Mouse (Mus musculus) ES-E14 (cell line): Measurements from ENCODE around the gene Usp3. TPM values are rescaled to one million over a fixed set of nuclear protein-coding genes. Genes with fewer than 3 reads are reported as not detected.

Experiments
- DNase-seq: peaks from one replicate; pipeline ENCODE4 v3.0.0-alpha.2; 2013; ENCODE audit warnings: low read depth, low spot score
- H3K27ac ChIP-seq: 2 replicates; pipeline ENCODE4 v1.5.1; 2012; ENCODE audit warnings: low read depth, mild to moderate bottlenecking, low read length, moderate library complexity, mixed read lengths; ENCODE audit not compliant: poor library complexity, insufficient read depth, severe bottlenecking
- H3K36me3 ChIP-seq: 2 replicates; pipeline ENCODE4 v1.6.1; 2012; ENCODE audit warnings: mild to moderate bottlenecking, low read length, moderate library complexity, mixed read lengths; ENCODE audit not compliant: control insufficient read depth, poor library complexity, insufficient read depth, severe bottlenecking
- H3K4me1 ChIP-seq, 2 experiments: fragments of 150-350 bp in 1 of 2; sonication (generic) in 1 of 2; 2 replicates each; pipeline ENCODE4 v1.6.1; 2012; ENCODE audit warnings: low read length in 2 of 2, mild to moderate bottlenecking in 1 of 2, mixed read lengths in 1 of 2; ENCODE audit not compliant: control insufficient read depth in 2 of 2, insufficient read depth in 2 of 2, poor library complexity in 1 of 2
- H3K4me3 ChIP-seq, 2 experiments: fragments of 150-350 bp in 1 of 2; sonication (generic) in 1 of 2; 2 replicates each; pipeline ENCODE4 v1.5.1; 2012; ENCODE audit warnings: low read length in 2 of 2, low read depth in 1 of 2, mild to moderate bottlenecking in 1 of 2, mixed read lengths in 1 of 2; ENCODE audit not compliant: insufficient read depth in 1 of 2, poor library complexity in 1 of 2, severe bottlenecking in 1 of 2
- H3K9ac ChIP-seq: 2 replicates; pipeline ENCODE4 v1.6.1; 2012; ENCODE audit warnings: low read depth, mild to moderate bottlenecking, low read length, mixed read lengths; ENCODE audit not compliant: poor library complexity, insufficient read depth, severe bottlenecking
- H3K9me3 ChIP-seq: fragments of 150-350 bp; sonication (generic); 2 replicates; pipeline ENCODE4 v1.6.1; 2012; ENCODE audit warnings: low read depth, mild to moderate bottlenecking, low read length; ENCODE audit not compliant: control insufficient read depth, insufficient read depth
- CHD2 ChIP-seq: IDR thresholded peaks from 2 replicates; pipeline ENCODE4 v1.6.1; 2014; ENCODE audit warnings: mild to moderate bottlenecking, low read depth, low read length, inconsistent platforms
- HCFC1 ChIP-seq: IDR thresholded peaks from 2 replicates; pipeline ENCODE4 v1.6.1; 2012; ENCODE audit warnings: low read length, inconsistent platforms, borderline replicate concordance; ENCODE audit not compliant: insufficient read depth
- MAFK ChIP-seq: IDR thresholded peaks from 2 replicates; pipeline ENCODE4 v1.6.1; 2014; ENCODE audit warnings: mild to moderate bottlenecking, low read depth, low read length, inconsistent platforms; ENCODE audit not compliant: insufficient read depth
- ZC3H11A ChIP-seq: IDR thresholded peaks from 2 replicates; pipeline ENCODE4 v1.6.1; 2012; ENCODE audit warnings: low read depth, mild to moderate bottlenecking, inconsistent platforms, low read length, borderline replicate concordance
- ZNF384 ChIP-seq: IDR thresholded peaks from 2 replicates; pipeline ENCODE4 v1.6.1; 2012; ENCODE audit warnings: low read depth, low read length, inconsistent platforms
- in situ Hi-C, 2 experiments: fragments of 600-800 bp; cut with MboI; formaldehyde crosslinking; loops; one replicate each; pipeline ENCODE4 v1.15.1; 2025; ENCODE audit warnings: low sequenced_read_pairs in 2 of 2, inconsistent platforms in 1 of 2; ENCODE audit not compliant: unreplicated experiment in 2 of 2
- total RNA-seq: library from RNA; depleted of rRNA; stranded (reverse); fragments of 300-350 nt; gene quantifications from 2 replicates; pipeline ENCODE4 v1.2.3, GENCODE M21; 2012

The Usp3 gene
- total RNA-seq, 1 experiment, result 12.4 TPM

- TF ChIP-seq MAFK (no peak), CHD2 (no peak), ZC3H11A (no peak), ZNF384 (no peak), HCFC1 (no peak)
- Histone ChIP-seq H3K9ac (no peak overlapping the region), H3K4me1 (no peaks in the 10 kb centered on the region), H3K4me3 (no peak overlapping the region), H3K36me3 (no peaks in the 10 kb centered on the region), H3K27ac (no peak overlapping the region), H3K9me3 (no peaks in the 10 kb centered on the region)
- in situ Hi-C loops, result no loop called here
- DNase-seq, result no peak
Observed at GRCm38 (mm10) chr9:66620055-66620454, 27.1 kb upstream of the Usp3 start.

DNA sequence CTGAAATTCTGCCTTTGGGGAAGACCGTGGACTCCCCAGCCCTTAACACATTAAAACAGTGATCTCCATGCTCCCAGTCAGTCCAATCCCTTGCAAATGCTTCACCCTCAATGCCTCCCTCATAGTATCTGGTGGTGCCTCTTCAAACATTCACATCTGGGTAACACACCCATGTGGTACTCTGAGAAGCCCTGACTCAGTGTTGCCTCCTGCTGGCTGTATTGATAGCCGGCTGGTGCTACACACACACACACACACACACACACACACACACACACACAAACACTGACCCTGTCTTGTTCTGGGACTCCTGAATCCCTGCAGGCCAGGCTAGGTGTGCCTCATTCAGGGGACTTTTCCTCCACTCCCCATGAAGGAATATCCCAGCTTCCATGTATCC is 24.9 kb upstream of the Usp3 start:
- in situ Hi-C loops, result no loop called here
- Histone ChIP-seq H3K27ac (no peak overlapping the region), H3K9me3 (no peaks in the 10 kb centered on the region), H3K4me1 (no peaks in the 10 kb centered on the region), H3K9ac (no peak overlapping the region), H3K4me3 (no peak overlapping the region), H3K36me3 (no peaks in the 10 kb centered on the region)
- no peak for TF ChIP-seq MAFK
- no peak for TF ChIP-seq ZC3H11A
- no peak for TF ChIP-seq HCFC1
- TF ChIP-seq ZNF384, result no peak
- no peak for TF ChIP-seq CHD2
- no peak for DNase-seq

GRCm38 (mm10) chr9:66616858-66617257 is 23.9 kb upstream of the Usp3 start:
- Histone ChIP-seq H3K9me3 (no peaks in the 10 kb centered on the region), H3K4me1 (no peaks in the 10 kb centered on the region), H3K36me3 (no peaks in the 10 kb centered on the region), H3K4me3 (no peak overlapping the region), H3K9ac (no peak overlapping the region), H3K27ac (no peak overlapping the region)
- in situ Hi-C loops, result no loop called here
- DNase-seq, result no peak
- TF ChIP-seq ZNF384 (no peak), MAFK (no peak), HCFC1 (no peak), CHD2 (no peak), ZC3H11A (no peak)

GRCm38 (mm10) chr9:66615141-66615540 is 22.2 kb upstream of the Usp3 start:
- H3K9ac ChIP-seq, result no peak overlapping the region
- no peaks in the 10 kb centered on the region for H3K9me3 ChIP-seq
- H3K27ac ChIP-seq, result no peak overlapping the region
- H3K36me3 ChIP-seq, result no peaks in the 10 kb centered on the region
- H3K4me3 ChIP-seq, result no peak overlapping the region
- no peak for DNase-seq
- in situ Hi-C loops, result no loop called here
- TF ChIP-seq MAFK, result no peak
- H3K4me1 ChIP-seq, result peaks cover 0 to 2% of the 10 kb centered on the region in 2 experiments; a peak in 1 of 4 replicates

- Histone ChIP-seq H3K36me3 (no peaks in the 10 kb centered on the region), H3K4me1 (peaks cover 0 to 2% of the 10 kb centered on the region in 2 experiments; a peak in 1 of 4 replicates), H3K27ac (no peak overlapping the region), H3K4me3 (no peak overlapping the region), H3K9me3 (no peaks in the 10 kb centered on the region), H3K9ac (no peak overlapping the region)
- DNase-seq, result no peak
- TF ChIP-seq MAFK (no peak), ZNF384 (no peak), CHD2 (no peak), HCFC1 (no peak), ZC3H11A (no peak)
- in situ Hi-C loops, result no loop called here
Observed at GRCm38 (mm10) chr9:66614547-66614946, 21.6 kb upstream of the Usp3 start.
